Mouse (Mus musculus) olfactory bulb, adult 2 months (tissue): ENCODE data around the gene Cflar.

Experiments used
- CTCF ChIP-seq: fragments of 200-500 bp; IDR thresholded peaks from 2 replicates; pipeline ENCODE4 v1.5.1; 2012; ENCODE audit warnings: low read depth, mild to moderate bottlenecking, low read length, moderate library complexity; ENCODE audit not compliant: insufficient read depth
- POLR2A ChIP-seq: fragments of 200-500 bp; IDR thresholded peaks from 2 replicates; pipeline ENCODE4 v1.6.1; 2012; ENCODE audit warnings: mild to moderate bottlenecking, low read depth, low read length, moderate library complexity; ENCODE audit not compliant: insufficient read depth

DNA sequence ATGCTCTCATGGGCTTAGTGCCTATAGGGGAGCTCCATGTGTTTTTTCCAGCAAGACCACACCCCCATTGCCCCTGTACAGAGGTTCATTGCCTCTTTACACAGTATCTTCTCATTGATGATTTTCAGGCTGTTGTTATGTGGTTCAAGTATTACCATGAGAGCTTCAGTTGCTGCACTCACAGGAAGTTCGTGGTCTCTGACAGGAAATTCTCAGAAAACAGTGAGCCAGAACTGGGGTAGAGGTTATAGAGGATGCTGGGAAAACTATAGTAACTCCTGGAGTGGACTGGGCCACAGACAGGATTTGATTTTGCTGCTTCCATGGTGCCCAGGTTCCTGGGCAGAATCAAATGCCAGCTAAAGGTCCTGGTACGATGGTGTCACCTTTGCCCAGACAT, 86.1 kb downstream of the Cflar start:
- TF ChIP-seq CTCF (no peak), POLR2A (no peak)
